Mouse (Mus musculus): Measurements from ENCODE around the gene Josd1.

Gene Josd1

DNA sequence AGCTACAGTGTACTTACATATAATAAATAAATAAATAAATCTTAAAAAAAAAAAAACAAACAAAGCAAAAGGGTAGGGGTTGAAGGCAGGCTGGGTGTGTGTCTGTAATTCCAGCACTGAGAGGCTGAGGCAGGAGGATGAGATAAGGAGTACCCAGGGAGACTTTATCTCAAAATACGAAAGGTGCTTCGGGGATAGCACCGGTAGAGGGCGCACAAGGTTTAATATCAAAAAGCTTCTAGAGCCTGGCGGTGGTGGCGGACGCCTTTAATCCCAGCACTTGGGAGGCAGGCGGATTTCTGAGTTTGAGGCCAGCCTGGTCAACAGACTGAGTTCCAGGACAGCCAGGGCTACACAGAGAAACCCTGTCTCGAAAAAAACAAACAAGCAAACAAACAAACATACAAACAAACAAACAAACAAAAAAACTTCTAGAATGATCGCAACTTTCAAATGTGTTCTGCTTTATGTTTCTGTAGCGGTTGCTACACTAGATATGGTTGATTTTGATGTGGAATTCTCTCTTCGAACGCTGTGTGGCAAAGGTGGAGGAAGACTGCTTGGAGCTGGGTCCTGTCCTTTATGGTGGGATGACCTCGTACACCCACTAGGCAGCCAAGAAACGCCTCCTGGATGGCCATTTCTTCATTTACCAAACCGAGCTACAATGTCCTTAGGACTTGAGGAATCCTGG, 29.7 kb downstream of the Josd1 start:
- peak; percentile 76 to 86 for DNase-seq

DNA sequence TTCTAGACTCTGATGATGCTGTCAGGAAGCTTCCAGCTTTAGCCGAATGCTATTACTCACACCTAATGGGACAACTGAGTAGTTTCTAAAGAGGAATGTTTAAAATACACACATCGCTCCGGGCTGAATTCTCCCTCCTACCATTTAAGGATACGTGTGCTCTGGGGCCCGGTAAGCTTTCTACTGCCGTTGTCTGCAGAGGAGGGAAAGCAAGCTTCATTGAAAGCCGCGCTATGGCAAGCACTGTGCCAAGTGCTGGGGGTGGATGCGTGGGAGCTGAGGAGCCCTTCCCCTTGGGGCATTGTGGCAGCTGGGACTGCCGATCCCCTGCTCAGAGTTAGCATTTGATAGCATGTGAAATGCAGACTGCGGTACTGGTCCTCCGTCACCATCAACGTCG, 31.3 kb downstream of the Josd1 start:
- DNase-seq = no peak

DNA sequence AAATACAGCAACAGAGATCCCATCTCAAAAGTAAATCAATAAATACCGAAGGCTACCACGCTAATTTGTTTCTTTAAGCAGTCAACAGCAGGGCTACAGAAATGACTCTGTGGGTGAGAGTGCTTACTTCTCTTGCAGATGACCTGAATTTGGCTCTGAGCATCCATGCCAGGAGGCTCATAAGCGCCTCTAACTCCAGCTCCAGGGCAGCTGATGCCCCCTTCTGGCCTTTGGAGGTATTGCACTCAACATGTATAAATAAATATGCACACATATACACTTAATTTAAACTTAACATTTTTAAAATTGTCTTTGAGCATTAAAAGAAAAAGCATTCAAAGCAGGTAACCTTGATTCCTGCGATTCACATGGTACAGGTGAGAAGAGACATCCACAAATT, 36.2 kb downstream of the Josd1 start:
- DNase-seq = peak in 1 of 2 experiments; percentile 11

DNA sequence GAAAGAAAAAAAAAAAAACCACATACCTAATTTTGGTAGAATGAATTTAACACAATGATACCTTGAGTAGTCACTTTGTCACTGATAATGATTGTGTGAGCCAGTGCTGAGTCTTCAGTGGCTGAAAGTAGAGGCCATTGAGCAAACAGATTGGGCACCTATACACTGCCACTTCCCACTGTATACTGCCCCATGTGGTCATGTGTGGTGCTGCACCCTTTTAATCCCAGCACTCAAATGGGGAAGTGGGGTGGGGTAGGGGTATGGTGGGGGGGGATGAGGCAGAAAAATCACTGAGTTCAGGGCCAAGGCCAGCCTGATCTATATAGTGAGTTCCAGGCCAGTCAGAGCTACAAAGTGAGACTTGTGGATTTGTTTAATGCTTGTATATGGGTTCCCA, 37.1 kb downstream of the Josd1 start:
- DNase-seq = peak; percentile 34 to 58

DNA sequence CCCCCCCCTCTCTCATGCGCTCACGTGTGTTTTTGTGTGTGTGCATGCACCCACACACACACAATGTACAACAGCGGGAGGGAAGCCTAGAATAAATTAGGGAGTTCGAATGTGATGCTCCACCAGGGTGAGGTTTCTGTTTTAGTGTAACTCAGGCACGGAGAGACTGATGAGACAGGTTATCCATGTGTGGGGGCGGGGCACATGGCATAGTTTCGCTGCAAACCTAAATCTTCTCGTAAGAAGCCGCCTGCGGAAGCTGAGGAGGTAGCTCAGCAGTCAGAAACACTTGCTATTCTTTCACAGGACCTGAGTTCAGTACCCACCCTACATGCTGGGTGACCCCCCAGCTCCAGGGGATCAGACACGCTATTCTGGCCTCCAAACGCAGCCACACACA, 39.6 kb downstream of the Josd1 start:
- DNase-seq = no peak

DNA sequence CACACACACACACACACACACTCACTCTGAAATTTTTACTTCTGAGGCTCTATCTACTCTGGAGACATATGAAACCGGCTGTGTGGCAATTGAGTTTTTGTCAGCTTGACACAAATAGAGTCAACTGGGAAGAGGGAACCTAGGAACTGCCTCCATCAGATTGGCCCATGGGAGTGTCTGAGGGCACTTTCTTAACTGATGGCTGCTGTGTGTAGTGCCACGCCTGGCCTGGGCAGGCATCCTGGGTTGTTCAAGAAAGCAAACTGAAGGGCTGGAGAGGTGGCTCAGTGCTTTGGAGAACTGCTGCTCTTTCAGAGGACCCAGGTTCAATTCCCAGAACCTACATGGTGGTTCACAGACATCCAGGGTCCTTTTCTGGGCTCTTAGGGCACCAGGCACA, 42.2 kb downstream of the Josd1 start:
- no peak for DNase-seq

DNA sequence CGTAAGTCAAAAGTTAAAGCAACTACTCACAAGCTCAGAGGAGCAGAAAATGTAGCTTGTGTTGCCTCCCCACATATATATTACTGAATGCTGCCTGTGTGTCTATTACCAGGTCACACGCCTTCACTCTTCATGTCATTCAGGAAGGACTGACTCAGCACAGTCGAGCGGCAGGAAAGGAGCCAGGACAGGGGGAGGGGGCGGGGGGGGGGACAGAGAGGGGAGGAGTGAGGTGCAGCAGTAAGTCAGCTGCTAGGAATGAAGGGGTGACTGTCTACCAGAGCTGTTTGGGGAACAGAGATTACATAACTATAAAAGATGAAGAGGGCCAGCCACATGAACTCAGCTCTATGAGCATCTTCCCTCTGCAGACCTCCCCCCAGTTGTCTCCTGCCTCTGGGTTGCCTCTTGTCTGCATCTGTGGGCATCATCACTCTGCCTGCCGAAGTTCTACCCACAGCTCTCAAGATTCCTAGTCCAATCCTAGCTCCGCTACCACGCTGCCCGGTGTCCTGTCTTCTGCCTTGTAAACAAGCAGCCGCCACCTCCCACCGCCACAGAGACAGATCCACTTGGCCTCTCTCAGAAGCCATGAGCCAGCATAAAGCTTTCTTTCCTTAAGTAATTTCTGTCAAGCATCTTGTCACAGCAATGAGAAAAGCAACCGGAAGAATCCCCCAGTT, 46.4 kb downstream of the Josd1 start:
- no peak for DNase-seq

DNA sequence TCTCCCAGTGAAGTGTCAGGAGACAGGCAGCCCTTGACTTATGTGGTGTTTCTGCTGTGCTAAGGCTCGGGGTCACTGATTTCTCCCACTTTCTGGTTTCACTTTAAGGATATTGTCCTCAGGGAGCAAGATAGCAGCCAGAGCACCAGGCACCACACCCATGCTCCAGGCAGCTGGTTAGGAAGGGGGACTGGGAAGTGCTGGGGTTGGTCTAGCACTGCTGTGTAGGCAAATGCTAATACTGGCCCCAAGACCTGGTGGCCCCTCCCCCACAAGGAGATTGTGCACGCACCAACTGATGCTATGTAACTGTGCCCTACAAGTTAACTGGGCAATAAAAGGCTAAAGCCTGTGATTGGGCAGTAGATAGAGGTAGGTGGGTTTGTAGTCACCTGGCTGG, 57.2 kb downstream of the Josd1 start:
- no peak for DNase-seq
